Mouse (Mus musculus) hindbrain, embryonic 10.5 days (tissue): ENCODE data around the gene Htr6. TPM values are rescaled to one million over a fixed set of nuclear protein-coding genes. Genes with fewer than 3 reads are reported as not detected.
A peak's percentile ranks its signal among the peaks of the same experiment; 100 is the strongest.

Experiments used
- DNase-seq: peaks from one replicate; pipeline ENCODE4 v3.0.0-alpha.2; 2017; ENCODE audit warnings: low spot score
- H3K27ac ChIP-seq: fragments of 300-500 bp; sonication (generic); 2 replicates; pipeline ENCODE4 v1.5.1; 2016; ENCODE audit warnings: mild to moderate bottlenecking, moderate library complexity
- H3K27me3 ChIP-seq: fragments of 300-500 bp; sonication (generic); 2 replicates; pipeline ENCODE4 v1.6.1; 2016; ENCODE audit warnings: mild to moderate bottlenecking; ENCODE audit not compliant: poor library complexity, insufficient read depth, severe bottlenecking
- H3K36me3 ChIP-seq: fragments of 300-500 bp; sonication (generic); 2 replicates; pipeline ENCODE4 v1.6.1; 2016; ENCODE audit warnings: mild to moderate bottlenecking, moderate library complexity
- H3K4me1 ChIP-seq: fragments of 300-500 bp; sonication (generic); replicated peaks from 2 replicates; pipeline ENCODE4 v1.6.1; 2016; ENCODE audit warnings: mild to moderate bottlenecking
- H3K4me3 ChIP-seq: fragments of 300-500 bp; sonication (generic); 2 replicates; pipeline ENCODE4 v1.5.1; 2016; ENCODE audit warnings: mild to moderate bottlenecking, moderate library complexity
- H3K9me3 ChIP-seq: fragments of 300-500 bp; sonication (generic); 2 replicates; pipeline ENCODE4 v1.6.1; 2016; ENCODE audit warnings: mild to moderate bottlenecking, moderate library complexity
- WGBS: fragments of 180-500 bp; shearing (Covaris S2); methylation state at CpG from one replicate; pipeline ENCODE4 v1.1.7; 2016; 5-methylcytosine and 5-hydroxymethylcytosine counted together
- polyA plus RNA-seq: library from polyadenylated mRNA; unstranded; fragments of >200 nt; fragmentation: Nextera tagmentation; extraction: Ambion mirVana; gene quantifications from 2 replicates; pipeline ENCODE4 v1.2.1, GENCODE M21; 2016

Htr6 gene
- polyA plus RNA-seq, 1 experiment from 2014 or later: 0.08 TPM

DNA sequence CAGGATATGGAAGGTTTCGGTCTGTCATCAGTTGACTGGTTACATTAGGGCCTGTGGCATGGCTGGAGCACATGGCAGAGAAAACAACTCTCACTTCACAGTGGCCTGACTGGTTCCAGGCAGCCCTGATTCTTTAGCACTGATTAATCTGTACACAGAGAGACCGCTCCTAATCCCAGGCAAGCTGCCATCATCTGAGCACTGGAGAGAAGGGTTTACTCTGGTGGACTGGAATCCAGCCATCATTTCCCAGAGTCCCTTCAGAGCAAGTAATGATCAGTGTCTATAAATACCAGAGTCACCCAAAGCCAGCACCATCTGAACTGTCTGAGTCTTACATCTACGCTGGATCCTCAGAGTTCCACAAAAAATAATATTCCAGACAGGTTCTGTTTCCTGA lies 39.6 kb downstream of the Htr6 start:
- Histone ChIP-seq H3K4me1 (peaks cover 33% of the 10 kb centered on the region), H3K36me3 (no peaks in the 10 kb centered on the region), H3K27me3 (peaks cover 20% of the 10 kb centered on the region), H3K9me3 (peaks cover 4% of the 10 kb centered on the region; the same call in 1 of the 2 replicates), H3K27ac (no peak overlapping the region), H3K4me3 (no peak overlapping the region)
- no peak for DNase-seq
- WGBS: 93% methylated on average over 3 of the region's 3 CpGs

- peaks cover 4% of the 10 kb centered on the region; the same call in 1 of the 2 replicates for H3K9me3 ChIP-seq
- WGBS: 88% methylated on average over 3 of the region's 3 CpGs
Observed at GRCm38 (mm10) chr4:139034942-139035341, 40.4 kb downstream of the Htr6 start.

GRCm38 (mm10) chr4:139034540-139034939 lies 40.8 kb downstream of the Htr6 start:
- Histone ChIP-seq H3K4me3 (no peak overlapping the region), H3K36me3 (no peaks in the 10 kb centered on the region), H3K9me3 (peaks cover 4% of the 10 kb centered on the region; the same call in 1 of the 2 replicates), H3K4me1 (peaks cover 21% of the 10 kb centered on the region), H3K27me3 (peaks cover 9% of the 10 kb centered on the region; the same call in 1 of the 2 replicates), H3K27ac (no peak overlapping the region)
- DNase-seq: no peak
- 62% methylated on average over 4 of the region's 4 CpGs for WGBS

More at GRCm38 (mm10) chr4:139034942-139035341, 40.4 kb downstream of the Htr6 start:
- no peak overlapping the region for H3K27ac ChIP-seq
- no peak for DNase-seq
- peaks cover 25% of the 10 kb centered on the region for H3K4me1 ChIP-seq
- H3K4me3 ChIP-seq: no peak overlapping the region
- no peaks in the 10 kb centered on the region for H3K36me3 ChIP-seq
- peaks cover 11% of the 10 kb centered on the region for H3K27me3 ChIP-seq

- no peak for DNase-seq
- Histone ChIP-seq H3K27me3 (0 out of 2 replicates have a peak, but pooled peaks cover 4% of the 10 kb centered on the region), H3K4me3 (no peak overlapping the region), H3K4me1 (peaks cover 17% of the 10 kb centered on the region), H3K9me3 (peaks cover 4% of the 10 kb centered on the region; the same call in 1 of the 2 replicates), H3K36me3 (no peaks in the 10 kb centered on the region), H3K27ac (no peak overlapping the region)
- 85% methylated on average over 8 of the region's 8 CpGs for WGBS
Observed at GRCm38 (mm10) chr4:139034010-139034367, 41.4 kb downstream of the Htr6 start.

DNA sequence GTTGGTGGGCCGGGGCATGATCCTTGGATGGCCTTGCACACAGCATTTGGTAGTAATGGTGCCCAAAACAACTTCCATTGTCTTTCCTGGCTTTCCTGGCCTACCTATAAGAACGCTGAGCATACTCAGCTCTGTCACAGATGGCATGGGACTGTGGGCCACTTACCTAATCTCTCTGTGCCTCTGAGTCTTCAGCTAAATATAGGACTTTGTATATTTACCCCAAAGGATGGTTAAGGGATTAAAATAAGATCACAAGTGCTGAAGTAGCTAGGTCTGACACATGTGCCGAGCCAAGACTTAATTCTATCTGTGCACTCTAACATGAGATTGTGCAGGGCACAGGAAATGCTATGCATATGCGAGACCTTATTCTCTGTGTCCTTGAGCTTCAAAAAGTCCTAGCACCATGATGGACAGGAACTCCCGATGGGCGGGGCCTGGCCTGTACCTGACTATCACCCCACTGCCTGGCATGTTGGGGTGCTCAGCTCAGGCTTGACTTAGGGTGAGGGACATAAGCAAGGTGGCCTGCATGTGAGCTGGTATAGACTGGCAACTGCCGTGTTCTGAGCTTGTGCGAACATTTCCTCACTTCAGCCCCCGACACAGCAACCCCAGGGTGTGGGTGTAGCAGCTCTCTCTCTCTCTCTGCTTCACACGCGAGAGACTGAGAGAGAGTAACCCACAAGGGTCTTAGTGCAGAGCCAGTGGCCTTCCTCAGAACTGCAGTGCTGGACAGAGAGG lies 41.9 kb downstream of the Htr6 start:
- DNase-seq: no peak
- no peak overlapping the region for H3K27ac ChIP-seq
- H3K27me3 ChIP-seq: no peaks in the 10 kb centered on the region
- H3K36me3 ChIP-seq: no peaks in the 10 kb centered on the region
- H3K9me3 ChIP-seq: peaks cover 4% of the 10 kb centered on the region; the same call in 1 of the 2 replicates
- H3K4me1 ChIP-seq: peaks cover 11% of the 10 kb centered on the region; the same call in 1 of the 2 replicates
- H3K4me3 ChIP-seq: no peak overlapping the region
- WGBS: 89% methylated on average over 11 of the region's 11 CpGs

DNA sequence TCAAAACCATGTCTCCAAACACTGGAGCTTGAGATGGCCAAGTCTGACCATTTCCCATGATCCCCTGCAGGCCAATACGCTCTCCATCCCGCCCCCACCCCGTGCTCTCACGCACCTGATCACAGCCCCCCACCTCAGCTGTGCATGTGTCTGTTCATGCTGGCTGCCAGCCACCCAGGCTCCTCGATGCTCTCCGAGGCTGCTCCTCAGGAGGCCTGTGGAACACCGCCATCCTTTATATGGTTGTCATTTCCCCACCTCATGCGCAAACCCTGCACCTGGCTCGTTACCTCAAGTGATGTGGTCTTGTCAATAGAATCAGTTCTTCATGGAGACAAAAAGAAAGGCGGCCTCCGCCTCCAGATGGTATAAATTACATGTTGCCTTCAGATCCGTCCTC lies 42.8 kb downstream of the Htr6 start:
- H3K9me3 ChIP-seq: peaks cover 4% of the 10 kb centered on the region; the same call in 1 of the 2 replicates
- H3K27me3 ChIP-seq: no peaks in the 10 kb centered on the region
- H3K27ac ChIP-seq: no peak overlapping the region
- DNase-seq: no peak
- H3K4me3 ChIP-seq: no peak overlapping the region
- peaks cover 2% of the 10 kb centered on the region; the same call in 1 of the 2 replicates for H3K4me1 ChIP-seq
- no peaks in the 10 kb centered on the region for H3K36me3 ChIP-seq
- WGBS: 85% methylated on average over 12 of the region's 12 CpGs

DNA sequence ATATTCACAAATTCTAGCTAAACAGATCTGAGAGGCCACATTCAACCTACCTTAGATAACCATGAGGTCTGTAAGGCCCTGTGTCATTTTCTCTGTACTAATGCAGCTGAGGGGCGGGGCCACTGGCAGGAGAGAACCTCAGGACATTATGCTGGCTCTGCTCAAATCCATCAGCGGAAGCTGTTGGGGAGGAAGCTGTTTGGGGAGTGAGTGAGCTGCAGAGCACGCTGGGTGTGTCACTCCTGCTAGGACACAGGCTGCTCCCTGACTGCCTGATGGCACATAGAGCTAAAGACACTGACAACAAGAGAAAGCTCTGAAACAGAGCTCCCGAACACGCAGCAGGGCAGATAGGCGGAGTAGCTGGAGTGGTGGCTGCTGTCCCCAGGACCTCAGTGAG lies 44.7 kb downstream of the Htr6 start:
- no peak for DNase-seq
- no peaks in the 10 kb centered on the region for H3K36me3 ChIP-seq
- H3K4me3 ChIP-seq: no peak overlapping the region
- no peaks in the 10 kb centered on the region for H3K27me3 ChIP-seq
- no peak overlapping the region for H3K27ac ChIP-seq
- WGBS: 57% methylated on average over 6 of the region's 6 CpGs
- no peaks in the 10 kb centered on the region for H3K9me3 ChIP-seq
- no peaks in the 10 kb centered on the region; the same call in 1 of the 2 replicates for H3K4me1 ChIP-seq

- Histone ChIP-seq H3K4me3 (no peak overlapping the region), H3K27ac (no peak overlapping the region; the same call in 1 of the 2 replicates), H3K4me1 (peaks cover 14% of the 10 kb centered on the region), H3K36me3 (no peaks in the 10 kb centered on the region), H3K27me3 (no peaks in the 10 kb centered on the region), H3K9me3 (no peaks in the 10 kb centered on the region)
- WGBS: 14% methylated on average over 2 of the region's 2 CpGs
- no peak for DNase-seq
Observed at GRCm38 (mm10) chr4:139024379-139024778, 51.0 kb downstream of the Htr6 start.

DNA sequence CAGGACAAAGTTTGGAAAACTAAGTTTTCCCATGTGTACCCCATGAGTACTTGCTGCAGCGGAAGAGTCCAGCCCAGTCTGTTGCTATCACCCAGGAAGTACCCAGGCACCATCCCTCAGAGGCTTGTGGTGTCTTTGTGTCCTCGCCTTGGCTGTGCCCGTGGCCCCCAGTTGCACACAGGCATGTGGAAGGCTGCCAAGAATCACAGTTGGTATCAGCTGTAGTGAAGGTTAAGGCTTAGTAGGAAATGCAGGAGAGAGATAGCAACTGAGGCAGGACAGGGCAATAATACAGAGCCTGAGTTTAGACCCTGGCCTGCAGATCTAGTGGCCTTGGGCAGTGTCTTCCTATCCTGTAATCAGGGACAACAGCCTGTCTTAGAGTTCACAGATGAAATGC lies 55.0 kb downstream of the Htr6 start:
- 95% methylated on average over 3 of the region's 3 CpGs for WGBS
- Histone ChIP-seq H3K4me3 (no peak overlapping the region), H3K36me3 (no peaks in the 10 kb centered on the region)

DNA sequence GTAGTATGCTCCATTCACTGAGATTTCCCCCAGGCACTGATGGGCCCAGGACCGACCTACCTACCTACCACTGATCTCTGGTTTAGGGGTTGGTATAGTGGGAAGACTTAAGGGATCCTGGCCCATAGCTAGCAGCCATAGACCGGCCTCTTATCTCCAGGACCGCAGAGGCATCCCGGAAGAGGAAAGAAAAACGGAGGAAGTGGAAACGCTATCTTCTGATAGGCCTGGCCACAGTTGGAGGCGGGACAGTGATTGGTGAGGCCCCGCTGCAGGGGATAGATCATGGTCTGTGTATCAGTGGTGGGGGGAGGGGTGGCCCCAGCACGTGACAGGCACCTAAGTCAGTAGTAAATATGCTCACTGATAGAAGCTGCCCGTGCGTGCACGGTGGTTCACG lies 56.0 kb downstream of the Htr6 start:
- H3K9me3 ChIP-seq: peaks cover 5% of the 10 kb centered on the region; the same call in 1 of the 2 replicates
- DNase-seq: no peak
- WGBS: 68% methylated on average over 13 of the region's 13 CpGs
- 0 out of 2 replicates have a peak overlapping the region, but pooled peaks have one; percentile 23 for H3K27ac ChIP-seq
- H3K36me3 ChIP-seq: no peaks in the 10 kb centered on the region
- H3K4me3 ChIP-seq: no peak overlapping the region
- no peaks in the 10 kb centered on the region for H3K27me3 ChIP-seq
- peaks cover 11% of the 10 kb centered on the region; the same call in 1 of the 2 replicates for H3K4me1 ChIP-seq

More for the DNA sequence above, 55.0 kb downstream of the Htr6 start:
- Histone ChIP-seq H3K27ac (no peak overlapping the region), H3K27me3 (no peaks in the 10 kb centered on the region), H3K9me3 (no peaks in the 10 kb centered on the region), H3K4me1 (peaks cover 15% of the 10 kb centered on the region; the same call in 1 of the 2 replicates)
- DNase-seq: no peak

GRCm38 (mm10) chr4:139018976-139019375 lies 56.4 kb downstream of the Htr6 start:
- WGBS: 75% methylated on average over 4 of the region's 4 CpGs
- DNase-seq: no peak
- no peak overlapping the region for H3K27ac ChIP-seq
- peaks cover 6% of the 10 kb centered on the region; the same call in 1 of the 2 replicates for H3K9me3 ChIP-seq
- H3K36me3 ChIP-seq: no peaks in the 10 kb centered on the region
- H3K4me3 ChIP-seq: no peak overlapping the region
- H3K4me1 ChIP-seq: peaks cover 6% of the 10 kb centered on the region; the same call in 1 of the 2 replicates
- no peaks in the 10 kb centered on the region for H3K27me3 ChIP-seq

- Histone ChIP-seq H3K36me3 (no peaks in the 10 kb centered on the region), H3K4me3 (no peak overlapping the region), H3K4me1 (peaks cover 6% of the 10 kb centered on the region; the same call in 1 of the 2 replicates), H3K27me3 (no peaks in the 10 kb centered on the region), H3K9me3 (peaks cover 6% of the 10 kb centered on the region; the same call in 1 of the 2 replicates), H3K27ac (no peak overlapping the region)
- WGBS: 92% methylated on average over 14 of the region's 14 CpGs
- no peak for DNase-seq
Observed at GRCm38 (mm10) chr4:139018388-139018787, 57.0 kb downstream of the Htr6 start.

DNA sequence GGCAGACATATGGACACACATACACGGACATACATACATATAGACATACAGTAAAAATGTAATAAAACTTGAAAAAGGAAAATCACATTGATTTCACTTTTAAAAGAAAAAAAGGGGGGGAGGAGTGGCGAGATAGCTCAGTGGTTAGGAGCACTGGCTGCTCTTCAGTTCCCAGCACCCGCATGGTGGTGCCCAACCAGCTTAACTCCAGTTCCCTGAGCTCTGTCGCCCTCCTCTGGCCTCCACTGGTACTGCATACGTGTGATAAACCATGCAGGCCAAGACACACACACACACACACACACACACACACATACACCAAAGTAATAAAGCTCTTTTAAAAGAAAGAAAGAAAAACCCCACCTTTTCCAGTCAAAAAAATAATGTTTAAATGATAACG lies 60.6 kb downstream of the Htr6 start:
- no peaks in the 10 kb centered on the region for H3K27me3 ChIP-seq
- H3K27ac ChIP-seq: no peak overlapping the region
- no peak for DNase-seq
- H3K4me1 ChIP-seq: peaks cover 5% of the 10 kb centered on the region; the same call in 1 of the 2 replicates
- no peak overlapping the region for H3K4me3 ChIP-seq
- 79% methylated on average over 6 of the region's 6 CpGs for WGBS
- H3K36me3 ChIP-seq: no peaks in the 10 kb centered on the region
- H3K9me3 ChIP-seq: peaks cover 6% of the 10 kb centered on the region; the same call in 1 of the 2 replicates
